In the genomic region with DNA sequence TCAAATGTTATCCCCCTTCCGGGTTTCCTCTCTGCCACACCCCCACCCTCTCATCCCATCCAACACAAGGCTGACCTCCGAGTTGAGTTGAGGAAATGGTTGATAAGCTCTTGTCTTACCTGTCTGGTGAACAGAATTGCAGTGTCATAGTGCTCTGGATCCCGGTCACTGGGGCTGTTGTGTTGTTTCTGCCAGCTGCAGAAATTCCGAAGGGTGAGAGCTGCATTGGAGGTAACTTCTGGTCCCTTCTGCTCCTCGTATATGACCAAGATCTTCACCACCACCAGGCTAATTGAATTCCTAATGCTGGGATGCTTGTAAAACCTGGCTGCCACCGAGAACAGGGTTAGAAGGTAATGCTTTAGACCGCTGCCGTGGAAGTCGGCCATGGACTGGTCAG, we compare ENCODE assay signal across 9 mouse cellular contexts. TPM values are rescaled to one million over a fixed set of nuclear protein-coding genes. Genes with fewer than 3 reads are reported as not detected.
A peak's percentile ranks its signal among the peaks of the same experiment; 100 is the strongest.
DNase-seq lines count a peak whose midpoint lies in the region; ATAC-seq lines count a peak whose summit lies in the region.
"Had no signal": no experiment of that assay in that cellular context is flagged by ENCODE, and none has a peak within 500 bp of the region (broad histone marks: within the 10 kb centered on the region; RNA-seq: fewer than 3 reads in every experiment).

No protein-coding gene starts in this region.

- whole genome bisulfite sequencing in heart, embryonic 12.5 days: 57% methylated on average over 9 of the region's 9 CpGs
- WGBS in embryonic facial prominence, embryonic 10.5 days: 73% methylated on average over 9 of the region's 9 CpGs
- 77% methylated on average over 9 of the region's 9 CpGs for WGBS in hindbrain, embryonic 16.5 days
- WGBS in midbrain, embryonic 13.5 days: 83% methylated on average over 9 of the region's 9 CpGs

- H3K36me3 ChIP-seq in heart, embryonic 12.5 days: peaks cover 50% of the 10 kb centered on the region
- H3K36me3 ChIP-seq in embryonic facial prominence, embryonic 10.5 days (replicated peaks): peaks cover 53% of the 10 kb centered on the region
- peaks cover 5% of the 10 kb centered on the region; the same call in 1 of the 2 replicates for H3K36me3 ChIP-seq in hindbrain, embryonic 16.5 days (ENCODE audit: control insufficient read depth, insufficient read depth, low read length)
- peaks cover 25% of the 10 kb centered on the region for H3K36me3 ChIP-seq in midbrain, embryonic 13.5 days

- H3K27me3 ChIP-seq in heart, embryonic 12.5 days (replicated peaks): no peaks in the 10 kb centered on the region
- no peaks in the 10 kb centered on the region for H3K27me3 ChIP-seq in embryonic facial prominence, embryonic 10.5 days (replicated peaks; ENCODE audit: low read depth, poor library complexity, severe bottlenecking)
- no peaks in the 10 kb centered on the region for H3K27me3 ChIP-seq in hindbrain, embryonic 16.5 days (replicated peaks; ENCODE audit: control insufficient read depth, insufficient read depth, low read length)
- peaks cover 6% of the 10 kb centered on the region for H3K27me3 ChIP-seq in midbrain, embryonic 13.5 days

- intact Hi-C loops in heart, postnatal 14 days (cut with DNase I): loop anchor here (2.0 to 10.0 kb wide), 4 partner anchors 19 to 1897 kb away; partner anchors contain the start of gene Bach1

- H3K27ac ChIP-seq in heart, embryonic 12.5 days (ENCODE audit: poor library complexity, severe bottlenecking): 0 out of 2 replicates have a peak overlapping the region, but pooled peaks have one; percentile 30
- no peak overlapping the region for H3K27ac ChIP-seq in embryonic facial prominence, embryonic 10.5 days (replicated peaks)
- H3K27ac ChIP-seq in hindbrain, embryonic 16.5 days (ENCODE audit: low read depth, low read length): no peak overlapping the region
- no peak overlapping the region for H3K27ac ChIP-seq in midbrain, embryonic 13.5 days

- no peak for ATAC-seq in heart, embryonic 12.5 days (ENCODE audit: insufficient number of reproducible peaks, low FRiP score)
- ATAC-seq in hindbrain, embryonic 16.5 days: no peak
- ATAC-seq in midbrain, embryonic 13.5 days: no peak
- ATAC-seq in megakaryocyte, adult 5-6 weeks (ENCODE audit: poor library complexity, severe bottlenecking): no peak

- peak overlapping the region; percentile 92 for H3K4me2 ChIP-seq in heart, embryonic 12.5 days
- peak overlapping the region; percentile 41 for H3K4me2 ChIP-seq in hindbrain, embryonic 16.5 days (ENCODE audit: low read length)
- H3K4me2 ChIP-seq in midbrain, embryonic 13.5 days (replicated peaks): peak overlapping the region; percentile 20; the same call in 1 of the 2 replicates

- H3K4me3 ChIP-seq in heart, embryonic 12.5 days: peak overlapping the region; percentile 91
- peak overlapping the region; percentile 89 for H3K4me3 ChIP-seq in embryonic facial prominence, embryonic 10.5 days
- H3K4me3 ChIP-seq in hindbrain, embryonic 16.5 days (ENCODE audit: low read length): peak overlapping the region; percentile 20
- no peak overlapping the region for H3K4me3 ChIP-seq in midbrain, embryonic 13.5 days (replicated peaks)
- H3K4me3 ChIP-seq: erythroblast, embryonic 14.5 days had no signal

- peaks cover 32% of the 10 kb centered on the region for H3K4me1 ChIP-seq in heart, embryonic 12.5 days (replicated peaks)
- peaks cover 26% of the 10 kb centered on the region for H3K4me1 ChIP-seq in embryonic facial prominence, embryonic 10.5 days
- peaks cover 17% of the 10 kb centered on the region for H3K4me1 ChIP-seq in hindbrain, embryonic 16.5 days (ENCODE audit: control insufficient read depth, insufficient read depth, low read depth, low read length)
- peaks cover 32% of the 10 kb centered on the region for H3K4me1 ChIP-seq in midbrain, embryonic 13.5 days (replicated peaks)

- peak overlapping the region; percentile 72 for H3K9ac ChIP-seq in heart, embryonic 12.5 days
- H3K9ac ChIP-seq in hindbrain, embryonic 16.5 days (ENCODE audit: low read depth, low read length): no peak overlapping the region
- H3K9ac ChIP-seq in midbrain, embryonic 13.5 days (replicated peaks): no peak overlapping the region

- DNase-seq in heart, postnatal 14 days: no peak
- DNase-seq in embryonic facial prominence, embryonic 10.5 days (ENCODE audit: low spot score): no peak
- DNase-seq in c-Kit-positive CD71-positive TER-119-positive erythroid progenitor cells, embryonic 14.5 days (ENCODE audit: low spot score): no peak
- no peak for DNase-seq in left cerebral cortex, adult 8-10 months (ENCODE audit: low spot score in 2 of 2)

- no peaks in the 10 kb centered on the region for H3K9me3 ChIP-seq in heart, embryonic 12.5 days (replicated peaks)
- no peaks in the 10 kb centered on the region for H3K9me3 ChIP-seq in embryonic facial prominence, embryonic 10.5 days
- no peaks in the 10 kb centered on the region for H3K9me3 ChIP-seq in hindbrain, embryonic 16.5 days (ENCODE audit: control insufficient read depth, low read length)
- H3K9me3 ChIP-seq in midbrain, embryonic 13.5 days: no peaks in the 10 kb centered on the region

RNA-seq across cellular contexts. Expression of gene Adamts1, which starts 2.9 kb away (rescaled TPM):
- 89.3 and 89.7 TPM in 2 replicates for polyA plus RNA-seq in heart, embryonic 12.5 days (2016; fragmentation: Nextera tagmentation; extraction: Ambion mirVana)
- 10 to 100 TPM; 33.5 to 50.5 TPM for total RNA-seq in heart, postnatal 14 days (2021)
- 21.2 and 23.9 TPM in 2 replicates for polyA plus RNA-seq in embryonic facial prominence, embryonic 10.5 days (2016; fragmentation: Nextera tagmentation; extraction: Ambion mirVana)
- 14.7 and 15.9 TPM in 2 replicates for polyA plus RNA-seq in hindbrain, embryonic 16.5 days (2015; fragmentation: Nextera tagmentation; extraction: Ambion mirVana)
- polyA plus RNA-seq in midbrain, embryonic 13.5 days (2015; fragmentation: Nextera tagmentation; extraction: Ambion mirVana): 4.4 and 5.3 TPM in 2 replicates
- total RNA-seq in megakaryocyte, adult 5-6 weeks (2015): not detected in 2 replicates
- not detected in 2 replicates for total RNA-seq in megakaryocyte, adult 5-6 weeks (2017)
- total RNA-seq in left cerebral cortex, adult 8-10 months (2022): 10 to 100 TPM in 2 of 4 experiments, 1 to 10 TPM in 2; 8.1 to 15.9 (median 11.2) TPM
- polyA plus RNA-seq: erythroblast, embryonic 14.5 days had no signal

Comparison
In these comparisons a context has a peak if more than half of its experiments do, and no peak if none do; other contexts are left out.
1. H3K4me2 ChIP-seq: peak in every context shown above with its lines; median percentile 92 in heart, embryonic 12.5 days; 41 in hindbrain, embryonic 16.5 days; 20 in midbrain, embryonic 13.5 days.